Mouse (Mus musculus) testis, adult 2 months (tissue): ENCODE measurements around the gene Gcc1. TPM values are rescaled to one million over a fixed set of nuclear protein-coding genes. Genes with fewer than 3 reads are reported as not detected.

Experiments
- H3K27ac ChIP-seq: fragments of 200-500 bp; 2 replicates; pipeline ENCODE4 v1.5.1; 2012; ENCODE audit warnings: low read depth, low read length; ENCODE audit not compliant: control insufficient read depth, insufficient read depth
- H3K27me3 ChIP-seq: fragments of 200-500 bp; 2 replicates; pipeline ENCODE4 v1.6.1; 2012; ENCODE audit warnings: mild to moderate bottlenecking, low read length, moderate library complexity; ENCODE audit not compliant: control insufficient read depth, insufficient read depth
- H3K36me3 ChIP-seq: fragments of 200-500 bp; 2 replicates; pipeline ENCODE4 v1.6.1; 2012; ENCODE audit warnings: mild to moderate bottlenecking, low read length; ENCODE audit not compliant: control insufficient read depth, insufficient read depth
- H3K4me1 ChIP-seq: fragments of 200-500 bp; 2 replicates; pipeline ENCODE4 v1.6.1; 2012; ENCODE audit warnings: low read length; ENCODE audit not compliant: control insufficient read depth, insufficient read depth
- H3K4me3 ChIP-seq: fragments of 200-500 bp; 2 replicates; pipeline ENCODE4 v1.5.1; 2012; ENCODE audit warnings: low read depth, mild to moderate bottlenecking, low read length, moderate library complexity, mixed read lengths; ENCODE audit not compliant: control insufficient read depth
- CTCF ChIP-seq: fragments of 200-500 bp; IDR thresholded peaks from 2 replicates; pipeline ENCODE4 v1.5.1; 2012; ENCODE audit warnings: low read depth, mild to moderate bottlenecking, inconsistent platforms, low read length, moderate library complexity; ENCODE audit not compliant: control insufficient read depth, insufficient read depth, insufficient replicate concordance
- POLR2A ChIP-seq: fragments of 200-500 bp; IDR thresholded peaks from 2 replicates; pipeline ENCODE4 v1.6.1; 2012; ENCODE audit warnings: low read depth, mild to moderate bottlenecking, inconsistent platforms, low read length, moderate library complexity; ENCODE audit not compliant: control insufficient read depth
- polyA plus RNA-seq: library from polyadenylated mRNA; depleted of rRNA; stranded (reverse); fragments of >200 nt; gene quantifications from 2 replicates; pipeline ENCODE4 v1.2.3, GENCODE M21; 2012; rRNA removed

The Gcc1 gene
- polyA plus RNA-seq, 1 experiment: 12.1 TPM

GRCm38 (mm10) chr6:28369966-28370683 lies 58.1 kb downstream of the Gcc1 start:
- H3K4me1 ChIP-seq: peaks cover 3% of the 10 kb centered on the region
- TF ChIP-seq CTCF: no peak
- no peak for TF ChIP-seq POLR2A
- H3K27ac ChIP-seq: no peak overlapping the region
- H3K4me3 ChIP-seq: no peak overlapping the region
- H3K36me3 ChIP-seq: no peaks in the 10 kb centered on the region
- no peaks in the 10 kb centered on the region for H3K27me3 ChIP-seq

GRCm38 (mm10) chr6:28367575-28367974 lies 60.6 kb downstream of the Gcc1 start:
- Histone ChIP-seq H3K4me3 (no peak overlapping the region), H3K27ac (no peak overlapping the region), H3K27me3 (no peaks in the 10 kb centered on the region), H3K36me3 (no peaks in the 10 kb centered on the region), H3K4me1 (peaks cover 3% of the 10 kb centered on the region)
- TF ChIP-seq CTCF: no peak
- no peak for TF ChIP-seq POLR2A

Other genes starting within 250 kb of the Gcc1 start
- 5.2 and 6.1 TPM in 2 replicates for gene Zfp800, start 30.4 kb downstream of the Gcc1 start, polyA plus RNA-seq
- 154 and 184 TPM in 2 replicates for gene Arf5, start 4.8 kb downstream of the Gcc1 start, polyA plus RNA-seq
- 400 and 451 TPM in 2 replicates for gene Fscn3, start 601 bp downstream of the Gcc1 start, polyA plus RNA-seq
- gene Pax4, start 21.0 kb upstream of the Gcc1 start, polyA plus RNA-seq: 0.19 TPM in 1 of 2 replicates, not detected in the other
- 11.4 and 14.3 TPM in 2 replicates for gene Snd1, start 46.7 kb upstream of the Gcc1 start, polyA plus RNA-seq